Mouse (Mus musculus) ES-Bruce4 (cell line): Measurements from ENCODE around the gene Cfap36.

Experiments used
- CTCF ChIP-seq: IDR thresholded peaks from one replicate; pipeline ENCODE4 v1.8.1; 2011; ENCODE audit warnings: low read depth, low read length
- EP300 ChIP-seq: IDR thresholded peaks from 2 replicates; pipeline ENCODE4 v1.6.1; 2011; ENCODE audit warnings: low read depth, low read length; ENCODE audit not compliant: insufficient read depth
- POLR2A ChIP-seq: IDR thresholded peaks from one replicate; pipeline ENCODE4 v1.8.1; 2011; ENCODE audit warnings: low read length; ENCODE audit not compliant: insufficient read depth

DNA sequence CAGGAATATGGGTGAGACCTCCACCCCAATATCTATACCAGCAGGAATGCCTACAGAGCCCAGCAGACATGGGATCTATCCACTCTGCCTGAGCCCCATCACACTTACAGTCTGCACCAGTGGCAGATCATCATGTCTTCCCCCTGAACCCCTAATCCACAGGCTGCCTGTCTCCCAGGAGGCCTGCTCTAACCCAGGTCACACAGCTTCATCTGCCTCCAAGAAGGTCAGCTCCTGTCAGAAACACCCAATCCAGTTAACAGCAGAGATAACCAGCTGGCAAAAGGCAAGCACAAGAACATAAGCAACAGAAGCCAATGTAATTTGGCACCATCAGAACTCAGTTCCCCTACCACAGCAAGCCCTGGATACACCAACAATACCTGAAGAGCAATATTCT is 40.1 kb upstream of the Cfap36 start:
- TF ChIP-seq POLR2A (no peak), CTCF (no peak), EP300 (no peak)
